Mouse (Mus musculus) neural tube, embryonic 11.5 days (tissue): Measurements from ENCODE around the gene Drc7. TPM values are rescaled to one million over a fixed set of nuclear protein-coding genes. Genes with fewer than 3 reads are reported as not detected.

Experiments
- ATAC-seq: fragments of 200-750 bp; cut with Nextera tagmentation; 2 replicates; pipeline ENCODE4 v1.8.0; 2017; ENCODE audit warnings: moderate number of reproducible peaks, mild to moderate bottlenecking, moderate TSS enrichment, moderate library complexity; ENCODE audit not compliant: insufficient read depth, low FRiP score, low TSS enrichment
- DNase-seq: peaks from one replicate; pipeline ENCODE4 v3.0.0-alpha.2; 2015; ENCODE audit warnings: low spot score
- H3K27ac ChIP-seq: fragments of 300-500 bp; sonication (generic); 2 replicates; pipeline ENCODE4 v1.5.1; 2014; ENCODE audit warnings: low read depth, mild to moderate bottlenecking, low read length
- H3K27me3 ChIP-seq: fragments of 300-500 bp; sonication (generic); 2 replicates; pipeline ENCODE4 v1.6.1; 2014; ENCODE audit warnings: mild to moderate bottlenecking, low read length, mixed read lengths; ENCODE audit not compliant: control insufficient read depth, insufficient read depth
- H3K36me3 ChIP-seq: fragments of 300-500 bp; sonication (generic); 2 replicates; pipeline ENCODE4 v1.6.1; 2014; ENCODE audit warnings: mild to moderate bottlenecking, low read length, moderate library complexity, mixed read lengths; ENCODE audit not compliant: control insufficient read depth, insufficient read depth
- H3K4me1 ChIP-seq: fragments of 300-500 bp; sonication (generic); 2 replicates; pipeline ENCODE4 v1.6.1; 2014; ENCODE audit warnings: low read length, mixed read lengths; ENCODE audit not compliant: control insufficient read depth, insufficient read depth
- H3K4me2 ChIP-seq: fragments of 300-500 bp; sonication (generic); 2 replicates; pipeline ENCODE4 v1.6.1; 2014; ENCODE audit warnings: low read depth, mild to moderate bottlenecking, moderate library complexity
- H3K4me3 ChIP-seq: fragments of 300-500 bp; sonication (generic); 2 replicates; pipeline ENCODE4 v1.5.1; 2014; ENCODE audit warnings: low read depth, low read length
- H3K9ac ChIP-seq: fragments of 300-500 bp; sonication (generic); 2 replicates; pipeline ENCODE4 v1.6.1; 2014; ENCODE audit warnings: mild to moderate bottlenecking, low read length
- H3K9me3 ChIP-seq: fragments of 300-500 bp; sonication (generic); 2 replicates; pipeline ENCODE4 v1.6.1; 2016; ENCODE audit warnings: low read length; ENCODE audit not compliant: control insufficient read depth
- WGBS: fragments of 180-500 bp; shearing (Covaris S2); extraction: QIAGEN DNeasy Blood & Tissue Kit; methylation state at CpG from one replicate; pipeline ENCODE4 v1.1.7; 2014; 5-methylcytosine and 5-hydroxymethylcytosine counted together
- polyA plus RNA-seq: library from polyadenylated mRNA; unstranded; fragments of >200 nt; fragmentation: Nextera tagmentation; extraction: Ambion mirVana; gene quantifications from 2 replicates; pipeline ENCODE4 v1.2.1, GENCODE M21; 2014

Gene Drc7
- polyA plus RNA-seq, 1 experiment from 2014 or later, result not detected

DNA sequence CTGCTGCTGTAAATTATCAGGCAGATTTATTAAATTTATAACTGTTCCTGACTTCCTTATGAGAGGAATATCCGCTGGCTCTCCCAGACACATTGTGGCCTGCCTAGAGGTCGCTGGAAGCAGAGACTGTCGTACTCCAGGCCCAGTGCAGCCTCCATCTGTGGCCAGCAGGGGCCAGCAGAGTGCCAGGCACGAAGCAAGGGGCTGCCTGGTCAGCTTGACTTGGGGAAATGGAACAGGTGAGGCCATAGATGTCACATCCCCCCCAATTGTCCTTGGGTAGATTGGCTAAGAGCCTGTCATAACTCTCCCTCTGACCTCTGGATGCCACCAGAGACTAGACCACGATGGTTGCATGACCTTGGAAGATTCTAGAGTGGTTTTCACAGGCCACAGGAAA lies 44.1 kb downstream of the Drc7 start:
- H3K27me3 ChIP-seq, result no peaks in the 10 kb centered on the region
- WGBS, result 28% methylated on average over 5 of the region's 5 CpGs
- H3K4me1 ChIP-seq, result no peaks in the 10 kb centered on the region
- no peak overlapping the region for H3K4me3 ChIP-seq
- no peak overlapping the region for H3K9ac ChIP-seq
- H3K4me2 ChIP-seq, result no peak overlapping the region
- H3K36me3 ChIP-seq, result peaks cover 11% of the 10 kb centered on the region; the same call in 1 of the 2 replicates
- DNase-seq (peak; percentile 71), ATAC-seq (no peak)
- H3K9me3 ChIP-seq, result no peaks in the 10 kb centered on the region
- no peak overlapping the region for H3K27ac ChIP-seq

DNA sequence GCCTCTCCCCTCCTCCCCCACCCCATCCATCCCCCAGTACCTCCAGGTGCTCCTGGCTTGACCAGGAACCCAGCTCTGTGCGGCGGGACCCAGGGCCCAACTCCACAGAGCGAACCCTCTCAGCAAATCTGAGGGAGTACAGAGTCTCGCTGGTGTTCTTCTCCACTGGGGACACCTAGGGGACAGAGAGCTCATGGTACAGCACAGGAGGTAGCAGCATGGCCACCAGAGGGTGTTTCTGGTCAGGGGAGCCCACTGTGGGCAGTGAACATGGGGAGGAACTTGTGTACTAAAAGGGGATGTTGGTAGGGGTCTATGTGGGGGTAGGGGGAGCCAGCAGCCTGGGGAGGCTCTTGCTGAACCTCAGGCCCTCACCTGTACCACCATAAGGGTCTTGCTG lies 47.1 kb downstream of the Drc7 start:
- no peaks in the 10 kb centered on the region for H3K4me1 ChIP-seq
- no peak overlapping the region for H3K4me3 ChIP-seq
- no peak for ATAC-seq
- no peak overlapping the region for H3K9ac ChIP-seq
- H3K27ac ChIP-seq, result no peak overlapping the region
- 81% methylated on average over 4 of the region's 4 CpGs for WGBS
- peaks cover 7% of the 10 kb centered on the region; the same call in 1 of the 2 replicates for H3K36me3 ChIP-seq
- H3K27me3 ChIP-seq, result no peaks in the 10 kb centered on the region
- no peak for DNase-seq
- no peaks in the 10 kb centered on the region for H3K9me3 ChIP-seq
- no peak overlapping the region for H3K4me2 ChIP-seq

DNA sequence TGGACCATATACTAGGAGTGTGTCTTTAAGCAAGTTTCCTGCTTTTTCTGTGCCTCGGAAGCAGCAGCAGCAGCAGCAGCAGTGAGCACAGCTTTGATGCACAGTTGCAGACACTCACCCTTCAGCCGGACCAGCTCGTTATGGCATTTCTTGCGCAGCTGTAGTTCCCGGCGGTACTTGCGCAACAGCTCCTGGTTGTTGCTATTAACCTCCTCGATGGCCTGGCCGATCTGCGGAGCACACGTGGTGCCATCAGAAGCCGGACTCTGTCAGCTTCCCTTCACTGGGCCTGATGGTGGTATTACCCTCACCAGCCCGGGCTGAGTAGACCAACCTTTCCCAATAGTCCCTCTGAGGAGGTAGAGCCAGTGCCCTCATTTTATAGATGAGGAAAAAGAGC lies 52.4 kb downstream of the Drc7 start:
- no peak for DNase-seq
- Histone ChIP-seq H3K9me3 (no peaks in the 10 kb centered on the region), H3K4me3 (no peak overlapping the region), H3K36me3 (no peaks in the 10 kb centered on the region), H3K4me1 (no peaks in the 10 kb centered on the region), H3K27ac (no peak overlapping the region), H3K27me3 (no peaks in the 10 kb centered on the region), H3K9ac (no peak overlapping the region), H3K4me2 (no peak overlapping the region)
- WGBS, result 91% methylated on average over 13 of the region's 13 CpGs
- no peak for ATAC-seq

DNA sequence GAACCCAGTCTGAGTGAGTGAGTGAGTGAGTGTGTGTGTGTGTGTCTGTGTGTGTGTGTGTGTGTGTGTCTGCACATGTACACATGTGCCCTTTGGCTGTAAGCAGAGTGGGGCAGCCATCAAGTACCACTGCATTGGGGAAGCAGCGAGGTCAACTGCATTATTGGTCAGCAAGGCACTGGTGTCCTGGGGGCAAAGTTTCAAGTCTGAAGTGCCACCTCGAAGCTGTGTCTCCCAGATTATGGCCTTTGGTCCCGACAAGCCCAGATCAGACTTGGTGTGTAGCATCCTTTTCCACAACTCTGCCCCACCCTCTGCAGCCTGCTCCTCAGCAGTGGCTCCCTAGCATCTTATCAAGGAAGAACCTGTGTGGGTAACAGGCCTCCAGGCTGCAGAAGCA lies 57.7 kb downstream of the Drc7 start:
- Histone ChIP-seq H3K27ac (no peak overlapping the region), H3K4me1 (no peaks in the 10 kb centered on the region), H3K4me3 (no peak overlapping the region), H3K36me3 (no peaks in the 10 kb centered on the region), H3K27me3 (no peaks in the 10 kb centered on the region), H3K4me2 (no peak overlapping the region), H3K9me3 (no peaks in the 10 kb centered on the region), H3K9ac (no peak overlapping the region)
- no peak for DNase-seq
- 91% methylated on average over 3 of the region's 3 CpGs for WGBS
- no peak for ATAC-seq

DNA sequence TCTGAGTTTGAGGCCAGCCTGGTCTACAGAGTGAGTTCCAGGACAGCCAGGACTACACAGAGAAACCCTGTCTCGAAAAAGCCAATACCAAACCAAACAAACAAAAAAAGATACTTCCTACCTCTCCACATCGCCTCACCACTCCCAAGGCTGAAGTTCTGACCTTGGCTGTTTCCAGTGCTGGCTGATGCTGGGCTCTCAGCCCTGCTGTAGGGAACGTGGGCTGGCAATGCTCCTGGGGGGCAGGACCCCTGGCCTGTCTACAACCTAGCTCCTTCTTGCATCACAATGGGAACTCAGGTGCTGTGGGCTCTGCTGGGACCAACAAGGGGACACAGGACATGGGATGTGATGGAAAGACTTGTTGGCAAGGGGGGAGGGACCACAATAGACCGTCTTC lies 58.2 kb downstream of the Drc7 start:
- Histone ChIP-seq H3K4me2 (no peak overlapping the region), H3K4me1 (no peaks in the 10 kb centered on the region), H3K9me3 (no peaks in the 10 kb centered on the region), H3K36me3 (no peaks in the 10 kb centered on the region), H3K27ac (no peak overlapping the region), H3K9ac (no peak overlapping the region), H3K27me3 (no peaks in the 10 kb centered on the region), H3K4me3 (no peak overlapping the region)
- ATAC-seq, result no peak
- DNase-seq, result no peak
- WGBS, result 80% methylated on average over 4 of the region's 4 CpGs

DNA sequence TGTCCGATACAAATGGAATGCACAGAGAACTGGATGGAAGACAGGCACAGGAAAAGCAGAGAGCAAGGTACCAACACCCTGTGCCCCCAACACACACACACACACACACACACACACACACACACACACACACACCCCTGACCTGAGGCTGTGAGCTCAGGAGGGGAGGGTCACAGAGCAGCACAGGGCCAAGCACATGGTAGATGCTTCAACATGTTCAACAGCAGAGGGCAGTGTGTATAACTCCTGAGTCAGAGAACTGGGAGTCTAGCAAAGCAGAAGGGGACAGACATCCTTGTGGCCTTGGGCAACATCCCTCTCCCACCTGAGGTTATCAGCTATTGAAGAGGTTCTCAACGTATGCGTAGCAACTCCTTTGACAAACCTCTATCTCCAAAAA lies 58.8 kb downstream of the Drc7 start:
- Histone ChIP-seq H3K4me3 (no peak overlapping the region), H3K36me3 (no peaks in the 10 kb centered on the region), H3K9me3 (no peaks in the 10 kb centered on the region), H3K4me1 (no peaks in the 10 kb centered on the region), H3K27me3 (no peaks in the 10 kb centered on the region), H3K4me2 (no peak overlapping the region), H3K9ac (no peak overlapping the region), H3K27ac (no peak overlapping the region)
- DNase-seq, result peak; percentile 39
- WGBS, result 76% methylated on average over 3 of the region's 3 CpGs
- ATAC-seq, result no peak; the same call in 1 of the 2 replicates

DNA sequence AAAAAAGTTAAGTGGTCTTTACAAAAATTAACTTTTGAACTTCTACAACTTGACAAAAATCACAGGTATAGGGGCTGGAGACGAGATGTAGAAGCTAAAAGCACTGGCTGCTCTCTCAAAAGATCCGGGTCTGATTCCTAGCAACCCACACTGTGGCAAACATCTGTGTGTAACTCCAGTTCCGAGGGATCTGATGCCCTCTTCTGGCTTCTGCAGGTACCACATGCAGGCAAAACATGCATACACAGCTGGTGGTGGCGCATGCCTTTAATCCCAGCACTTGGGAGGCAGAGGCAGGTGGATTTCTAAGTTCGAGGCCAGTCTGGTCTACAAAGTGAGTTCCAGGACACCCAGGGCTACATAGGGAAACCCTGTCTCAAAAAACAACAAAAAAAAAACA lies 68.6 kb downstream of the Drc7 start:
- 0 out of 2 replicates have a peak, but pooled peaks cover 2% of the 10 kb centered on the region for H3K4me1 ChIP-seq
- no peak overlapping the region for H3K9ac ChIP-seq
- H3K27me3 ChIP-seq, result no peaks in the 10 kb centered on the region
- H3K9me3 ChIP-seq, result no peaks in the 10 kb centered on the region
- DNase-seq (no peak), ATAC-seq (no peak)
- no peak overlapping the region for H3K4me2 ChIP-seq
- WGBS, result 91% methylated on average over 5 of the region's 5 CpGs
- H3K36me3 ChIP-seq, result no peaks in the 10 kb centered on the region
- H3K4me3 ChIP-seq, result no peak overlapping the region
- no peak overlapping the region for H3K27ac ChIP-seq

DNA sequence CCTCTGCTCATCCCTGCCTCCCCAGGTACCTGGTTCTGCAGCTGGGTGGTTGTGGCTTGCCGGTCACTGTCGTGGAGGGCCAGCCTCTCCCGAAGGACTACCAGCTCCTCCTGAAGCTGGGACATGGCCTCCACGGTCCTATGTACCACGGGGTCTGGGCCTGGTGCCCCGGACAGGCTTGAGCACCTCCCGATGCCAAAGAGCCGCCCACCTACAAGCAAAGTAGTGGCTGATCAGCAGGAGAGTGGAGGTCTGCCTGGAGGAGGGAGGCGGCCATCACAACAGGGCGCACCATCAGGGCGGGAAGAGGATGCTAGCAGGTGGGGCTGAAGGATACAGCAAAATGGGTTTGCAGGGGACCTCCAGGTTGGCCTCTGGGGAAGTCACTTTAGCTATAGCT lies 71.6 kb downstream of the Drc7 start:
- no peaks in the 10 kb centered on the region for H3K36me3 ChIP-seq
- H3K9ac ChIP-seq, result no peak overlapping the region
- 0 out of 2 replicates have a peak, but pooled peaks cover 2% of the 10 kb centered on the region for H3K4me1 ChIP-seq
- H3K27ac ChIP-seq, result no peak overlapping the region
- 88% methylated on average over 11 of the region's 11 CpGs for WGBS
- H3K27me3 ChIP-seq, result no peaks in the 10 kb centered on the region
- no peaks in the 10 kb centered on the region for H3K9me3 ChIP-seq
- no peak overlapping the region for H3K4me2 ChIP-seq
- H3K4me3 ChIP-seq, result no peak overlapping the region
- DNase-seq (no peak), ATAC-seq (no peak; the same call in 1 of the 2 replicates)

DNA sequence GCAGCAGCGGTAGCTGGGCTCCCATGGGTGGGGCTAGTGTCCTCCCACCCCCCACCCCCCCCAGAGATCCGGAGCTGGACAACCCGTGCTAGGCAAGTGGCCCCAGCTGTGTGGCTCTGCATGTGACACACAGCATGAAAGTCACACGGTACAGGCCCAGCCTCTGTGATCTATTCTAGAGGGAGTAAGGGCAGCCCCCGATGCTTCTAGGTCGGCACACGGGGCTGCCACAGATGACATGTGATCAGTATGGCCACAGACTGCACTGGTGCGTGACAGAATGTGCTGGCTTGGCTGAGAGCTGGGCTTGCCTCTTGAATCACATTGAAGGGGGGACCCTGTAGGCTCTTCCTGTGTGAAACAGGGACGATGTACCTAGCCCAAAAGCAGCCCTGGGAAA lies 72.8 kb downstream of the Drc7 start:
- DNase-seq, result no peak
- H3K4me1 ChIP-seq, result 0 out of 2 replicates have a peak, but pooled peaks cover 2% of the 10 kb centered on the region
- H3K36me3 ChIP-seq, result no peaks in the 10 kb centered on the region
- H3K27me3 ChIP-seq, result no peaks in the 10 kb centered on the region
- H3K4me2 ChIP-seq, result no peak overlapping the region
- H3K27ac ChIP-seq, result no peak overlapping the region
- no peak overlapping the region for H3K9ac ChIP-seq
- H3K9me3 ChIP-seq, result no peaks in the 10 kb centered on the region
- ATAC-seq, result 0 out of 2 replicates have a peak, but pooled peaks have one; percentile 41
- no peak overlapping the region for H3K4me3 ChIP-seq
- WGBS, result 64% methylated on average over 9 of the region's 9 CpGs
